Comparison of ENCODE assay signal across 19 mouse cellular contexts in genomic region chr4:49348001-49348400, GRCm38 (mm10). TPM values are rescaled to one million over a fixed set of nuclear protein-coding genes. Genes with fewer than 3 reads are reported as not detected.
A peak's percentile ranks its signal among the peaks of the same experiment; 100 is the strongest.
DNase-seq lines count a peak whose midpoint lies in the region; ATAC-seq and TF ChIP-seq lines count a peak whose summit lies in the region.
"Not testable (repeated sequence)": the region's sequence is repeated elsewhere in the genome, so short reads cannot be mapped to it uniquely, and the experiment has no call there.
"Had no signal": no experiment of that assay in that cellular context is flagged by ENCODE, and none has a peak within 500 bp of the region (broad histone marks: within the 10 kb centered on the region; RNA-seq: fewer than 3 reads in every experiment).

No protein-coding gene starts in this region.

- not testable (repeated sequence) for H3K27me3 ChIP-seq in CH12.LX (replicated peaks); forebrain, embryonic 13.5 days; forebrain, embryonic 14.5 days (replicated peaks; ENCODE audit: control insufficient read depth, insufficient read depth, low read length); forebrain, embryonic 16.5 days (replicated peaks; ENCODE audit: control insufficient read depth, insufficient read depth, low read length); forebrain, postnatal 0 days (ENCODE audit: insufficient read depth, low read length); hindbrain, embryonic 16.5 days (replicated peaks; ENCODE audit: control insufficient read depth, insufficient read depth, low read length); hindbrain, postnatal 0 days (ENCODE audit: insufficient read depth, low read length)

- not testable (repeated sequence) for H3K36me3 ChIP-seq in CH12.LX (replicated peaks in 1 of 2; ENCODE audit: control insufficient read depth in 1 of 2, insufficient read depth in 1 of 2, low read length in 1 of 2); forebrain, embryonic 13.5 days (ENCODE audit: poor library complexity, severe bottlenecking); forebrain, embryonic 14.5 days (ENCODE audit: control insufficient read depth, insufficient read depth, low read length); forebrain, embryonic 16.5 days (ENCODE audit: control insufficient read depth, insufficient read depth); forebrain, postnatal 0 days (ENCODE audit: insufficient read depth); hindbrain, embryonic 16.5 days (ENCODE audit: control insufficient read depth, insufficient read depth, low read length); hindbrain, postnatal 0 days (ENCODE audit: insufficient read depth, low read length)

- not testable (repeated sequence) for TF ChIP-seq EP300 in CH12.LX (IDR thresholded peaks at IDR 0.05; ENCODE audit: low read length)

- H3K27ac ChIP-seq in CH12.LX (ENCODE audit: insufficient read depth, low read depth); forebrain, embryonic 13.5 days; forebrain, embryonic 14.5 days (ENCODE audit: low read depth, low read length); forebrain, embryonic 16.5 days (ENCODE audit: low read length); forebrain, postnatal 0 days (ENCODE audit: low read depth, low read length); hindbrain, embryonic 16.5 days (ENCODE audit: low read depth, low read length); hindbrain, postnatal 0 days: not testable (repeated sequence)

- in situ Hi-C loops in CH12.LX (cut with MboI; ENCODE audit: low pct_ligation_motif_present, low pct_unique_long_range_greater_than_20kb, low sequenced_read_pairs) = not testable (repeated sequence)

- not testable (repeated sequence) for H3K4me3 ChIP-seq in CH12.LX (replicated peaks in 1 of 3; ENCODE audit: low read depth in 2 of 3, low read length in 2 of 3, poor library complexity in 1 of 3); forebrain, embryonic 13.5 days; forebrain, embryonic 14.5 days (ENCODE audit: low read depth, low read length); forebrain, embryonic 16.5 days (replicated peaks; ENCODE audit: low read length); forebrain, postnatal 0 days (ENCODE audit: low read depth, low read length); hindbrain, embryonic 16.5 days (ENCODE audit: low read length); hindbrain, postnatal 0 days (ENCODE audit: low read length)

- dilution Hi-C loops in CH12.LX (cut with MboI; ENCODE audit: extremely low pct_ligation_motif_present, extremely low pct_unique_long_range_greater_than_20kb, low sequenced_read_pairs) = not testable (repeated sequence)

- not testable (repeated sequence) for TF ChIP-seq POLR2A in CH12.LX (IDR thresholded peaks at IDR 0.05; ENCODE audit: low read depth, low read length); brain, embryonic 14.5 days (IDR thresholded peaks at IDR 0.05; ENCODE audit: borderline replicate concordance, extremely low read depth, insufficient read depth, insufficient read length, poor library complexity, severe bottlenecking)

- 88% methylated on average over 1 of the region's 1 CpGs for WGBS in forebrain, embryonic 13.5 days
- 73% methylated on average over 1 of the region's 1 CpGs for WGBS in forebrain, embryonic 14.5 days
- WGBS in forebrain, embryonic 16.5 days = 60% methylated on average over 1 of the region's 1 CpGs
- WGBS in forebrain, postnatal 0 days = 38% methylated on average over 1 of the region's 1 CpGs
- 68% methylated on average over 1 of the region's 1 CpGs for WGBS in hindbrain, embryonic 16.5 days
- WGBS in hindbrain, postnatal 0 days = 50% methylated on average over 1 of the region's 1 CpGs

- not testable (repeated sequence) for H3K9ac ChIP-seq in CH12.LX (ENCODE audit: insufficient read depth, low read depth); forebrain, embryonic 13.5 days; forebrain, embryonic 14.5 days (ENCODE audit: low read length); forebrain, embryonic 16.5 days (replicated peaks; ENCODE audit: low read depth, low read length); forebrain, postnatal 0 days; hindbrain, embryonic 16.5 days (ENCODE audit: low read depth, low read length); hindbrain, postnatal 0 days (replicated peaks; ENCODE audit: low read length)

- not testable (repeated sequence) for TF ChIP-seq RAD21 in CH12.LX (IDR thresholded peaks at IDR 0.05; ENCODE audit: low read depth, low read length)

- DNase-seq in CH12.LX (ENCODE audit: extremely low read depth) = peak; percentile 13
- DNase-seq in brain, embryonic 14.5 days (ENCODE audit: low read depth) = peak; percentile 6
- peak; percentile 3 for DNase-seq in forebrain, embryonic 14.5 days (ENCODE audit: low spot score)
- not testable (repeated sequence) for DNase-seq in forebrain, postnatal 0 days; hindbrain, postnatal 0 days (ENCODE audit: low spot score)

- not testable (repeated sequence) for H3K4me1 ChIP-seq in CH12.LX (ENCODE audit: control insufficient read depth in 1 of 2, insufficient read depth in 2 of 2); forebrain, embryonic 13.5 days; forebrain, embryonic 14.5 days (ENCODE audit: control insufficient read depth, insufficient read depth, low read length); forebrain, embryonic 16.5 days (replicated peaks; ENCODE audit: control insufficient read depth, insufficient read depth, low read length); forebrain, postnatal 0 days (ENCODE audit: insufficient read depth); hindbrain, embryonic 16.5 days (ENCODE audit: control insufficient read depth, insufficient read depth, low read depth, low read length); hindbrain, postnatal 0 days (ENCODE audit: insufficient read depth, low read length)

- 0 out of 2 replicates have a peak, but pooled peaks have one; percentile 50 for ATAC-seq in forebrain, embryonic 13.5 days
- peak; percentile 32; the same call in 1 of the 2 replicates for ATAC-seq in forebrain, embryonic 14.5 days
- peak; percentile 61; the same call in 1 of the 2 replicates for ATAC-seq in forebrain, embryonic 16.5 days
- ATAC-seq in forebrain, postnatal 0 days = peak; percentile 71
- ATAC-seq in hindbrain, embryonic 16.5 days = 0 out of 2 replicates have a peak, but pooled peaks have one; percentile 70
- ATAC-seq in hindbrain, postnatal 0 days = 0 out of 2 replicates have a peak, but pooled peaks have one; percentile 47

- not testable (repeated sequence) for H3K79me2 ChIP-seq in CH12.LX (replicated peaks; ENCODE audit: control insufficient read depth, extremely low read depth, insufficient read depth, poor library complexity, severe bottlenecking)

- TF ChIP-seq CTCF in CH12.LX (conservative IDR thresholded peaks at IDR 0.05 in 1 of 2, IDR thresholded peaks at IDR 0.05 in 1 of 2; ENCODE audit: low read depth in 2 of 2, low read length in 2 of 2); brain, embryonic 14.5 days (IDR thresholded peaks at IDR 0.05; ENCODE audit: borderline replicate concordance, extremely low read depth, insufficient read depth, insufficient read length); forebrain, postnatal 0 days (IDR thresholded peaks at IDR 0.05; ENCODE audit: low read depth); hindbrain, postnatal 0 days (IDR thresholded peaks at IDR 0.05; ENCODE audit: low read depth): not testable (repeated sequence)

- not testable (repeated sequence) for H3K4me2 ChIP-seq in CH12.LX (ENCODE audit: insufficient read depth, low read depth, poor library complexity, severe bottlenecking); forebrain, embryonic 13.5 days; forebrain, embryonic 14.5 days (ENCODE audit: low read length); forebrain, embryonic 16.5 days (ENCODE audit: low read length); forebrain, postnatal 0 days (ENCODE audit: low read depth); hindbrain, embryonic 16.5 days (ENCODE audit: low read length); hindbrain, postnatal 0 days (ENCODE audit: low read depth, low read length)

- not testable (repeated sequence) for H3K9me3 ChIP-seq in CH12.LX (replicated peaks; ENCODE audit: low read length); forebrain, embryonic 13.5 days (replicated peaks); forebrain, embryonic 14.5 days (replicated peaks; ENCODE audit: control insufficient read depth, low read length); forebrain, embryonic 16.5 days (ENCODE audit: control insufficient read depth, low read length); forebrain, postnatal 0 days (ENCODE audit: low read length); hindbrain, embryonic 16.5 days (ENCODE audit: control insufficient read depth, low read length); hindbrain, postnatal 0 days (ENCODE audit: low read length)

RNA-seq across cellular contexts. Expression of gene Acnat2, which starts 60.0 kb away (rescaled TPM):
- total RNA-seq in CH12.LX (2012; rRNA removed) (not detected in 2 replicates), CH12.LX (2014; rRNA removed) (not detected in 2 replicates)
- polyA plus RNA-seq in CH12.LX (2012; ENCODE audit: insufficient read length, low read depth) = not detected in 2 replicates
- not detected in 2 replicates for polyA plus RNA-seq in brain, embryonic 14.5 days (2012; rRNA removed)
- polyA plus RNA-seq in forebrain, embryonic 13.5 days (2015; fragmentation: Nextera tagmentation; extraction: Ambion mirVana) = not detected in 2 replicates
- not detected in 2 replicates for polyA plus RNA-seq in forebrain, embryonic 14.5 days (2014; fragmentation: Nextera tagmentation; extraction: Ambion mirVana)
- not detected in 2 replicates for polyA plus RNA-seq in forebrain, embryonic 16.5 days (2015; fragmentation: Nextera tagmentation; extraction: Ambion mirVana)
- total RNA-seq in forebrain, postnatal 0 days (2014; rRNA removed) = not detected in 2 replicates
- not detected in 2 replicates for polyA plus RNA-seq in forebrain, postnatal 0 days (2015; fragmentation: Nextera tagmentation; extraction: Ambion mirVana)
- polyA plus RNA-seq in hindbrain, embryonic 16.5 days (2015; fragmentation: Nextera tagmentation; extraction: Ambion mirVana) = not detected in 2 replicates
- total RNA-seq in hindbrain, postnatal 0 days (2014; rRNA removed) = not detected in 2 replicates
- polyA plus RNA-seq in hindbrain, postnatal 0 days (2015; fragmentation: Nextera tagmentation; extraction: Ambion mirVana) = not detected in 2 replicates
- total RNA-seq: adrenal gland, postnatal 25 days; adrenal gland, postnatal 36 days; ES-E14; G1E; MEL had no signal
- polyA plus RNA-seq: activated CD4-positive, CD25-positive, alpha-beta regulatory T cell, adult 4 months; adrenal gland, adult 2 months; C2C12; CD4-positive, CD25-positive, alpha-beta regulatory T cell, adult 4 months; cerebellum, adult 2 months; G1E; Patski had no signal
